Mouse (Mus musculus): ENCODE results near the gene Tmem206. TPM values are rescaled to one million over a fixed set of nuclear protein-coding genes. Genes with fewer than 3 reads are reported as not detected.
A peak's percentile ranks its signal among the peaks of the same experiment; 100 is the strongest.

Tmem206 gene
- polyA plus RNA-seq, 1 experiment = 17.8 TPM

DNA sequence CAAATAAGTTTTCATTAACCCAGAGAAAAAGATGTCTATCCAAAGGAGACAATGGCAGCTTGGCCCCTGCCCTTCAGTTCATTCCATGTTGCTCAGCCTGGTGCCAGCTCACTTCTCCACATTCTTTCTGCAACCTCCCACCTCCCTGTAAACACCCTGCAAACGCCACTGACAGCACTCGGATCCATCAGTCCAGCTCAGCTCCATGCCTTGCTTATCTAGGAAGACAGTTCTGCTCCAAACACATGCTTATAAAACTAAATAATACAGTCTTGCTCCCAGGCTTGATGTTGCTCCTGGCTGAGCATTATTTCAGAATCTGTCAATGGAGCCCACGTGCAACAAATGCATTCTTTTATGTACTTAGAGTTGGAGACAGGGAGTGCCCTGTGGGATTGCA, 29.9 kb upstream of the Tmem206 start:
- TF ChIP-seq CTCF (IDR thresholded peaks at IDR 0.05; ENCODE audit: borderline replicate concordance, control insufficient read depth, extremely low read depth, insufficient read depth, low read length, poor library complexity) = no peak
- DNase-seq = no peak

DNA sequence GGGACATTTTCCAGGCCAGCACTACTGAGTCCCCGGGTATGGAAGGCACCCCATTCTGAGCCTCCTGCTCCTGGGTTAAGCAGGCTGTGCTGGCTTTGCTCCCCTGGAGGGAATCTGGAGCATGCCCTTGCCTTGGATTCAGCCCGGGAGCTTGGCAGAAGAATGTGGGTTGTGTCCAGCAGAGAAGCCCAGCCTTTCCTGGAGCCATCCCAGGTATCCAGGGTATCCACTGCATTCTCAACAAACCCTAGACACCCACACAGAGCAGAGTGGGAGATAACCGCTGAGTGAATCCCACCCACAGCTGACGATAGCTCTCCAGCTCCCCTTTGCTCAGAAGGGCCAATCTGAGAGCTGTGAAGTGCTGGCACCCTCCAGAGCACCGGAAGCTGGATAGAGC, 29.3 kb upstream of the Tmem206 start:
- no peak overlapping the region for H3K27ac ChIP-seq (ENCODE audit: control insufficient read depth, insufficient read depth, low read length)
- DNase-seq = no peak
- no peaks in the 10 kb centered on the region for H3K4me1 ChIP-seq (replicated peaks; ENCODE audit: control insufficient read depth, insufficient read depth, low read length)
- H3K4me3 ChIP-seq (ENCODE audit: control insufficient read depth, insufficient read depth, low read length) = no peak overlapping the region
- TF ChIP-seq CTCF (IDR thresholded peaks at IDR 0.05; ENCODE audit: borderline replicate concordance, control insufficient read depth, extremely low read depth, insufficient read depth, low read length, poor library complexity) = no peak
- no peak for TF ChIP-seq POLR2A (IDR thresholded peaks at IDR 0.05; ENCODE audit: control insufficient read depth, extremely low read depth, insufficient read depth, low read length, poor library complexity)
- WGBS = 90% methylated on average over 5 of the region's 5 CpGs
- no peaks in the 10 kb centered on the region for H3K27me3 ChIP-seq (ENCODE audit: control insufficient read depth, insufficient read depth, low read length)
- no peaks in the 10 kb centered on the region for H3K36me3 ChIP-seq (ENCODE audit: control insufficient read depth, insufficient read depth, low read length)

More for the DNA sequence above, 29.9 kb upstream of the Tmem206 start:
- WGBS = 87% methylated on average over 3 of the region's 3 CpGs
- Histone ChIP-seq H3K36me3 (ENCODE audit: control insufficient read depth, insufficient read depth, low read length) (no peaks in the 10 kb centered on the region), H3K4me3 (ENCODE audit: control insufficient read depth, insufficient read depth, low read length) (no peak overlapping the region), H3K4me1 (replicated peaks; ENCODE audit: control insufficient read depth, insufficient read depth, low read length) (no peaks in the 10 kb centered on the region), H3K27ac (ENCODE audit: control insufficient read depth, insufficient read depth, low read length) (no peak overlapping the region), H3K27me3 (ENCODE audit: control insufficient read depth, insufficient read depth, low read length) (no peaks in the 10 kb centered on the region)

DNA sequence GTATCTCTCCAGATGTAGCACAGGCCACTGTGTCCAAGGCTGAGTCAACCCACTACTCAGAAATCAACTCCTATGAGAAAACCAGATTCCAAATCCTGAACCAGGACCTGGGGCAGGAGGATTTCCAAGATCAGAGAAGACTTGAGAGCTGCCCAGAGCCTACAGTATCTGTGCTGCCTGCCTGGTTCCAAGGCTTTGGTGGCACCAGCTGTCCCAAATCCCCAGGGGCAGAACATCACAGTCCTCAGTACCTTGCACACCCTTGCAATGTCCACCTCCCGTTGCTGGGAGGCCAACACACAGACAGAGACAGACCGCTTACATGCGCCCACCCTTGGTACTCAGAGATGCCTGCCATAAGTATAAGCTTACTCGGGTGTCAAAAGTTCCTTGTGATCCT, 27.4 kb upstream of the Tmem206 start:
- Histone ChIP-seq H3K4me1 (replicated peaks; ENCODE audit: control insufficient read depth, insufficient read depth, low read length) (no peaks in the 10 kb centered on the region), H3K27me3 (ENCODE audit: control insufficient read depth, insufficient read depth, low read length) (no peaks in the 10 kb centered on the region), H3K4me3 (ENCODE audit: control insufficient read depth, insufficient read depth, low read length) (no peak overlapping the region), H3K27ac (ENCODE audit: control insufficient read depth, insufficient read depth, low read length) (no peak overlapping the region), H3K36me3 (ENCODE audit: control insufficient read depth, insufficient read depth, low read length) (no peaks in the 10 kb centered on the region)
- TF ChIP-seq CTCF (IDR thresholded peaks at IDR 0.05; ENCODE audit: borderline replicate concordance, control insufficient read depth, extremely low read depth, insufficient read depth, low read length, poor library complexity) = no peak
- TF ChIP-seq POLR2A (IDR thresholded peaks at IDR 0.05; ENCODE audit: control insufficient read depth, extremely low read depth, insufficient read depth, low read length, poor library complexity) = no peak
- no peak for DNase-seq
- 91% methylated on average over 4 of the region's 4 CpGs for WGBS

DNA sequence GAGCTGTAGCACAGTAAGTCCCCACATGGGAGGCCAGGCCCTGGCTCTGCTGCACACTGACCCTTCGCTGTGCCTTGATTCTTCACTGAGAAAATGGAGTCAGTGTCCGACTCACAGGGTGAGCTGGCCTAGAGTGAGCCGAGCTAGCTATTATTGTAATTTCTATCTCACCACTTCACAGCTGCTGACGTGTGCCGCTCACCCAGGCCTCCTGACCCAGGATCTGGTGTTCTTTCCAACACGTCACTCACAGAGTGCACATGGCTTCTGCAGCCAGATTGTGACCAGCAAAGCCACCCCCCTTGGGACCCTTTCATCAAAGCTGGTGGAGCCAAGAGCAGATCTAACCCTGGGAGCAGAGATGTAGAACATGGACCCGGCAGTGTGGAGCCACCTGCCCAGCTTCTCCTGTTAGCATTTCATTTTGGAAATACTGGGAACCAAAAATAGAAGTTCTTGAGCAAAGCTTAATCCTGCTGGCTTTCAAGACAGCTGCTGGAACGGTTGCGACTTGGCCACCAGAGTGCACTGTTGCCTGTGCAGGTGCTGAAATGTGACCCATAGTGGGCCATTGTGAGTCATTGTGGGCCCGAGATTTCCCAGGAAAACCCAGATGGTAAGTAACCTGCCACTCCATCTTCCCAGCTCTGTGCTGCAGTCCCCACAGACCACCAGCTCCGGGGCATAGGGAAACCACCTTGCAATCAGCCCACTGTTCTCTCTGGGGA, 26.3 kb upstream of the Tmem206 start:
- 67% methylated on average over 11 of the region's 11 CpGs for WGBS
- Histone ChIP-seq H3K27ac (ENCODE audit: control insufficient read depth, insufficient read depth, low read length) (no peak overlapping the region), H3K4me1 (replicated peaks; ENCODE audit: control insufficient read depth, insufficient read depth, low read length) (no peaks in the 10 kb centered on the region), H3K27me3 (ENCODE audit: control insufficient read depth, insufficient read depth, low read length) (no peaks in the 10 kb centered on the region), H3K36me3 (ENCODE audit: control insufficient read depth, insufficient read depth, low read length) (no peaks in the 10 kb centered on the region), H3K4me3 (ENCODE audit: control insufficient read depth, insufficient read depth, low read length) (no peak overlapping the region)
- TF ChIP-seq POLR2A (IDR thresholded peaks at IDR 0.05; ENCODE audit: control insufficient read depth, extremely low read depth, insufficient read depth, low read length, poor library complexity) (no peak), CTCF (IDR thresholded peaks at IDR 0.05; ENCODE audit: borderline replicate concordance, control insufficient read depth, extremely low read depth, insufficient read depth, low read length, poor library complexity) (peak; percentile 61; the same call in 1 of the 2 replicates)
- peak; percentile 36 for DNase-seq

DNA sequence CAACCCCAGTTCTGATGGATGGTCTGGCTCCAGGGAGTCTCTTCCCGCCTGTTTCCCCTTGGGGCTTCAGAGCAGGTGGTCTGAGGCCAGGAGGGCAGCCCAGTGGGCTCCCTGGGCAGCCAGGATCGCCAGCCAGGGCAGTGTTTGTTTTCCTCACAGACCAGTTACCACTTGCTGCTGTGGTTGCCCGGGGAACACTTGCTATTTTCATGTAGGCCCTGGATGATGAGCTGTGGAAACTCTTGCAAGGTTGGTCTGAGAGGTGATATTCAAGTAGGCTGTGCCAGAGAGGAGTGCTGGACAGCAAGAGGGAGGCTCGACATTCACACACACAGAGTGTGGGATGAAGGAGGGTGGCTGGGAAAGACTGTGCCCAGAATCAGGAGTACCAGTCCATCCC, 23.8 kb upstream of the Tmem206 start:
- H3K27me3 ChIP-seq (ENCODE audit: control insufficient read depth, insufficient read depth, low read length) = no peaks in the 10 kb centered on the region
- no peaks in the 10 kb centered on the region for H3K36me3 ChIP-seq (ENCODE audit: control insufficient read depth, insufficient read depth, low read length)
- no peak overlapping the region for H3K27ac ChIP-seq (ENCODE audit: control insufficient read depth, insufficient read depth, low read length)
- DNase-seq = no peak
- 91% methylated on average over 4 of the region's 4 CpGs for WGBS
- H3K4me3 ChIP-seq (ENCODE audit: control insufficient read depth, insufficient read depth, low read length) = no peak overlapping the region
- H3K4me1 ChIP-seq (replicated peaks; ENCODE audit: control insufficient read depth, insufficient read depth, low read length) = peaks cover 7% of the 10 kb centered on the region; the same call in 1 of the 2 replicates
- TF ChIP-seq CTCF (IDR thresholded peaks at IDR 0.05; ENCODE audit: borderline replicate concordance, control insufficient read depth, extremely low read depth, insufficient read depth, low read length, poor library complexity) = no peak
- TF ChIP-seq POLR2A (IDR thresholded peaks at IDR 0.05; ENCODE audit: control insufficient read depth, extremely low read depth, insufficient read depth, low read length, poor library complexity) = no peak

- no peak for TF ChIP-seq POLR2A (IDR thresholded peaks at IDR 0.05; ENCODE audit: control insufficient read depth, extremely low read depth, insufficient read depth, low read length, poor library complexity)
- TF ChIP-seq CTCF (IDR thresholded peaks at IDR 0.05; ENCODE audit: borderline replicate concordance, control insufficient read depth, extremely low read depth, insufficient read depth, low read length, poor library complexity) = no peak
Measured at GRCm38 (mm10) chr1:191303736-191304135, 22.0 kb upstream of the Tmem206 start.

More at GRCm38 (mm10) chr1:191303736-191304135, 22.0 kb upstream of the Tmem206 start:
- Histone ChIP-seq H3K4me1 (replicated peaks; ENCODE audit: control insufficient read depth, insufficient read depth, low read length) (peaks cover 9% of the 10 kb centered on the region; the same call in 1 of the 2 replicates), H3K27me3 (ENCODE audit: control insufficient read depth, insufficient read depth, low read length) (no peaks in the 10 kb centered on the region), H3K4me3 (ENCODE audit: control insufficient read depth, insufficient read depth, low read length) (no peak overlapping the region), H3K27ac (ENCODE audit: control insufficient read depth, insufficient read depth, low read length) (no peak overlapping the region), H3K36me3 (ENCODE audit: control insufficient read depth, insufficient read depth, low read length) (no peaks in the 10 kb centered on the region)
- WGBS = 98% methylated on average over 3 of the region's 3 CpGs
- DNase-seq = no peak

Data from thymus, adult 2 months (tissue).